Mouse (Mus musculus) stomach, embryonic 16.5 days (tissue): ENCODE data around the gene Crybg2. TPM values are rescaled to one million over a fixed set of nuclear protein-coding genes. Genes with fewer than 3 reads are reported as not detected.

Source experiments
- ATAC-seq: fragments of 200-750 bp; cut with Nextera tagmentation; 2 replicates; pipeline ENCODE4 v1.8.0; 2017; ENCODE audit warnings: moderate number of reproducible peaks, moderate TSS enrichment; ENCODE audit not compliant: insufficient read depth, low FRiP score
- H3K27ac ChIP-seq: fragments of 300-500 bp; sonication (generic); 2 replicates; pipeline ENCODE4 v1.5.1; 2014; ENCODE audit warnings: low read length
- H3K27me3 ChIP-seq: fragments of 300-500 bp; sonication (generic); 2 replicates; pipeline ENCODE4 v1.6.1; 2014; ENCODE audit warnings: low read length, control low read depth, mixed read lengths; ENCODE audit not compliant: control insufficient read depth, insufficient read depth
- H3K36me3 ChIP-seq: fragments of 300-500 bp; sonication (generic); 2 replicates; pipeline ENCODE4 v1.6.1; 2014; ENCODE audit warnings: low read length; ENCODE audit not compliant: control insufficient read depth, insufficient read depth
- H3K4me1 ChIP-seq: fragments of 300-500 bp; sonication (generic); 2 replicates; pipeline ENCODE4 v1.6.1; 2014; ENCODE audit warnings: low read length, control low read depth, mixed read lengths; ENCODE audit not compliant: control insufficient read depth, insufficient read depth
- H3K4me2 ChIP-seq: fragments of 300-500 bp; sonication (generic); 2 replicates; pipeline ENCODE4 v1.6.1; 2014; ENCODE audit warnings: low read depth, low read length, mixed read lengths
- H3K4me3 ChIP-seq: fragments of 300-500 bp; sonication (generic); replicated peaks from 2 replicates; pipeline ENCODE4 v1.5.1; 2014; ENCODE audit warnings: mild to moderate bottlenecking, low read length
- H3K9ac ChIP-seq: fragments of 300-500 bp; sonication (generic); 2 replicates; pipeline ENCODE4 v1.6.1; 2014; ENCODE audit warnings: low read length
- H3K9me3 ChIP-seq: fragments of 300-500 bp; sonication (generic); replicated peaks from 2 replicates; pipeline ENCODE4 v1.6.1; 2016; ENCODE audit warnings: low read length, control low read depth; ENCODE audit not compliant: control insufficient read depth
- WGBS: fragments of 180-500 bp; shearing (Covaris S2); extraction: QIAGEN DNeasy Blood & Tissue Kit; methylation state at CpG from one replicate; pipeline ENCODE4 v1.1.7; 2014; 5-methylcytosine and 5-hydroxymethylcytosine counted together
- polyA plus RNA-seq: library from polyadenylated mRNA; unstranded; fragments of >200 nt; fragmentation: Nextera tagmentation; extraction: Ambion mirVana; gene quantifications from 2 replicates; pipeline ENCODE4 v1.2.1, GENCODE M21; 2015

Gene Crybg2
- polyA plus RNA-seq, 1 experiment from 2014 or later, result 19.3 TPM

DNA sequence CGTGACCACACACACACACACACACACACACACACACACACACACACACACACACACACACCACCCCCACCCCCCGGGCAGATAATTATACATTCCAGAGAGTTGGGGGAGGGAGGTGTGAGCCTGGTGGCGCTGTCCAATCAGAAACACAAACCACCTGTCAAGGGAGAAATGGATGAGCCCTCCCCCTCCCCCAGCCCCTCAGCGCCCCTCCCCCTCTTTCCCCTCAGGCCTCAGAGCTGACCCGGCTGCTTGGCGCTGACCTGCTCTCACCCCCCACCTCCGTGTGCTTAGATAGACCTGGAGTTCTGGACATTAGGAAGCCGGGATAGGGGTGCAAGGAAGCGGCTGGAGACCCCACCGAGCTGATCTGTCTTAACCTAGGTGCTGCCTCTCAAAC is 41.4 kb upstream of the Crybg2 start:
- peaks cover 46% of the 10 kb centered on the region for H3K27me3 ChIP-seq

DNA sequence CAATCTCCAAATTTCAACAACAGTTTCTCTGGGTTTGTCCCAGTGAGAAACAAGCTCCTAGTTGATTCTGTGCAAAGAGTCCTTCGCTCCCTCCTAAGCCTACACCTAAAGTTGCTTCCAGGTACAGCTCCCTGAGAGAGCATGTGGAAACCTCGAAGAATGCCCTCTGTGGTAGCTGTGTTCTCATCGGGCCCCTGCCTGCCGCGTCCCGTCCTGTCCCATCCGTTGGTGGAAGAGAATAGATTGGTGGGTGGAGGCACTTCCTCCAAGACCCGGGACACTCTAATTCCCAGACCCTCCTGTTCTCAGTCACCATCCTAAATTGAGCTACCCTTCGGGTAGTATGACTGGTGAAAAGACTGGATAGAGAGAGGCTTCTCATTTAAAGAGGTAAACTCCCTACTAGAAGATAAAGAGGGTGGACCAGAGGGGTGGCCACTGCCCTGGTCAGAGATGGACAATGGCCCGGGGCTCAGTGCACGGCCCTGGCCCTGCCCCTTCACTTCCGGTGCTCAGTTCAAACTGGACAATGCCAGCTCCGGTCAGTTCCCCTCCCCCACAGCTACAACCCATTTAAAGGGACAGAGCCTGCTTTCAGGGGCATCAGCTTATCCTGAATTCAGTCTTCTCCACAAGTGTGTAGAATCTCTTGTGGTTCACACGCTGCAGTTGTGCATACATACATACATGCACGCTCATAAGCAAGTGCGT is 40.8 kb upstream of the Crybg2 start:
- no peak overlapping the region for H3K4me2 ChIP-seq
- H3K27ac ChIP-seq, result no peak overlapping the region
- peaks cover 12% of the 10 kb centered on the region for H3K4me1 ChIP-seq
- no peak for ATAC-seq
- H3K27me3 ChIP-seq, result peaks cover 46% of the 10 kb centered on the region
- 3% methylated on average over 16 of the region's 16 CpGs for WGBS
- no peak overlapping the region for H3K9ac ChIP-seq
- H3K36me3 ChIP-seq, result no peaks in the 10 kb centered on the region
- no peaks in the 10 kb centered on the region for H3K9me3 ChIP-seq
- no peak overlapping the region for H3K4me3 ChIP-seq

More for the DNA sequence above, 41.4 kb upstream of the Crybg2 start:
- H3K36me3 ChIP-seq, result no peaks in the 10 kb centered on the region
- H3K4me2 ChIP-seq, result no peak overlapping the region
- H3K9ac ChIP-seq, result no peak overlapping the region
- no peak overlapping the region for H3K27ac ChIP-seq
- no peaks in the 10 kb centered on the region for H3K9me3 ChIP-seq
- no peak overlapping the region for H3K4me3 ChIP-seq
- H3K4me1 ChIP-seq, result peaks cover 12% of the 10 kb centered on the region
- no peak for ATAC-seq
- 2% methylated on average over 9 of the region's 10 CpGs for WGBS

DNA sequence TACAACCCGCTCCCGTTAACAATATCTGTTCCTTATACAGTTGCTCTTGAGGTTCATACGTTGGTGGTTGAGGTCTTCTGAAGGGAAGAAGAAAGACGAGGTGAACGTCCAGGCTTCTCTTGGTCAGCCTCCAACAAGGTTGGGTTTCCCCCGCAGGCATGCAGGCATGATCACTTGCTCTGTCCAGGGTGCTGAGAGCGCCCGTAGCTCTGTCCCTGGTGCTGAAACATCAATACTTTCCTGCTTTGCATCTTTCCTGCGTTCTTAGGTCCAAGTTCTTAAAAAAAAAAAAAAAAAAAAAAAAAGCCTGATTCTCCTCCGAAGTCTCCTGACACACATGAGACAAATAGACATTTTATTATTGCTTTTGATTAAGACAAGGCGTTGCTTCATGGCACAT is 40.0 kb upstream of the Crybg2 start:
- Histone ChIP-seq H3K9me3 (no peaks in the 10 kb centered on the region), H3K4me3 (no peak overlapping the region), H3K9ac (no peak overlapping the region), H3K4me2 (no peak overlapping the region), H3K27me3 (peaks cover 46% of the 10 kb centered on the region), H3K27ac (no peak overlapping the region), H3K4me1 (peaks cover 12% of the 10 kb centered on the region), H3K36me3 (no peaks in the 10 kb centered on the region)
- WGBS, result 3% methylated on average over 11 of the region's 11 CpGs
- ATAC-seq, result no peak

DNA sequence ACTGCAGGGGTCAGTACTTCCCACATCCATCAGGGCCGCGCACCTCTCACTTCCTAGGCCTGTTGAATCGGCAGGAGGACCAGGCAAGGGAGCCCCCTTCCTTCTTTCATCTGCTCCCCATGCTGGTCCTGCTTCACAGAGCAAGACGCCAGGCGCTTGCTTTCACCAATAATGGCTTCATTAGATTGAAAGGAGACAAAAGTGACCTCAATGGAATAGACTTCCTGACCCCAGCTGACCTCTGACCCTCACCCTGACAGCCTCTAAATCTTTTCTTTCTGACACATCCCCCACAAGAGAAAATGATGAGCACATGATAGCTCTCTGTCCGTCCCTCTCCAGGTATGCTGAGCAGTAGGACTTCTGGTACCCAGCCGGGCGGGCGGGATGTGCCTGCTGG is 34.8 kb upstream of the Crybg2 start:
- H3K27me3 ChIP-seq, result no peaks in the 10 kb centered on the region; the same call in 1 of the 2 replicates
- no peaks in the 10 kb centered on the region; the same call in 1 of the 2 replicates for H3K9me3 ChIP-seq
- no peaks in the 10 kb centered on the region for H3K36me3 ChIP-seq
- H3K4me3 ChIP-seq, result no peak overlapping the region
- H3K4me2 ChIP-seq, result no peak overlapping the region
- WGBS, result 55% methylated on average over 9 of the region's 9 CpGs
- no peak overlapping the region for H3K9ac ChIP-seq
- H3K4me1 ChIP-seq, result no peaks in the 10 kb centered on the region
- H3K27ac ChIP-seq, result no peak overlapping the region
- no peak for ATAC-seq

DNA sequence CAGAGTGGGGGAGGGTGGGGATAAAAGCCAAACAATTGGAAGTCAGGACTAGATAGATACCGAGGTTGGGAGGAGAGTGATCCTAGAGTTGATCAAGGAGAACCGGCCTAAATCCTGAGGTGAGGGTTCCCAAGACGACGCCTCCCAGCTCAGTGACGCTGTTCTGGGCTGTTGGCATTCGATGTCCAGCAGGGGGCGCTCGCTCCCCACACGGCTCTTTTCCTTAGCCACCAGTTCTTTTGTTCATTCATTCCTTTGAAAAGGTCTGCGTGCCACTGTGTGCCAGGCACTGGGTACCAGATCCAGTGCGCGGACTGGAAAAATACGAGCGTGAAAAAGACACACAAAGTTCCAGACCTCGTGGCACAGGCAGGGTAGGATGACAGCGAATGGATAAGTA is 24.7 kb upstream of the Crybg2 start:
- no peaks in the 10 kb centered on the region for H3K27me3 ChIP-seq
- H3K4me1 ChIP-seq, result no peaks in the 10 kb centered on the region
- H3K27ac ChIP-seq, result no peak overlapping the region
- no peak; the same call in 1 of the 2 replicates for ATAC-seq
- 3% methylated on average over 16 of the region's 16 CpGs for WGBS
- H3K9me3 ChIP-seq, result no peaks in the 10 kb centered on the region
- no peak overlapping the region for H3K4me2 ChIP-seq
- no peak overlapping the region for H3K4me3 ChIP-seq
- no peak overlapping the region for H3K9ac ChIP-seq
- H3K36me3 ChIP-seq, result no peaks in the 10 kb centered on the region

DNA sequence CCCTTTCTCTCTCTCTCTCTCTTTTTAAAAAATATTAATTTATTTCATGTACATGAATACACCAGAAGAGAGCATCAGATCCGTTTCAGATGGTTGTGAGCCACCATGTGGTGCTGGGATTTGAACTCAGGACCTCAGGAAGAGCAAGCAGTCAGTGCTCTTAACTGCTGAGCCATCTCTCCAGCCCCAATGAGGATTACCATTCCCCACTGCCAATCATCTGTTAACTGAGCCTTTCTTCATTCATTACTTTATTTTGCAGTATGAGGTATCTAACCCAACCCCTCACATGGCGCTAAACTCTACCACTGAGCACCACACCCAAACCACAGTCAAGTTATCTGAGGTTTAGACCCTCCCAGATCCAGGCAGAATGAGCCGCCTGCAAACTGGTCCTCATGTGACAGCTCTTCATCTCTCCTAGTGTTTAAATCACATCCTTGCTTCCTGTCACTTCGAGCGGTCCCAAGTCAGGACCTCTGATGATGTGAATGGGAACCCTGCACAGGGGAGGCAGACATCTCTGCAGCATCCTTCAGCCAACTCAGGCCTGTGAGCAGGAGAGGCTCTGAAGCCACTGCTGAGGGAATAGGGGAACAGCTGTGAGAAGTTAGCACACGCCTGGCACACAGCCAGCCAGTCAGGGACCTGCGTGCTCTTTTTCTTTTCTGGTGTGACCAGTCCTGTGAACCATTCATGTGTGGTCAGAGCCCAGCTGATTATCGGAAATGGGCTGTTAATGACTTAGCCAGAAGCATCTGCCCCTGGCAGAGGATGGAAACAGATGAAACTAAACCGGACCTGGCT is 19.1 kb upstream of the Crybg2 start:
- ATAC-seq, result peak; percentile 58; the same call in 1 of the 2 replicates
- Histone ChIP-seq H3K4me2 (no peak overlapping the region), H3K27ac (no peak overlapping the region)

DNA sequence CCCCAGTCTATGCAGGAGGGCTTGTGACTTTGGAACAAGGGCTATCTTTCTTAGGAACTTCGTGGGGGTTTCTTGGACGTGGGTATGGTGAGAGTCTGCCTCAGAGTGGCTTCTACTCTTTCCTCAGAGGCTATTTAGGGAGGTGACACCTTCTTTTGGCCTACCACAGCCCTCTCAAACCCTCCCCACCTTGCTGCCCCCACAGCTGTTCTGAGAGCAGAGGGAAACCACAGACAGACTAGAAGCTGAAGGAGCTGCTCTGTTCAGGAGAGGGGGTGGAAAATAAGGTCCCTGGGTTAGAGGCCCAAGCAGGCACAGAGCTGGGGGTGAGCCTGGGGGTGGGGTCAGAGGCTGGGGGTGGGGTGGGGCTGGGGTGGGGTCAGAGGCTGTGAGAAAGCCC is 17.6 kb upstream of the Crybg2 start:
- H3K27ac ChIP-seq, result no peak overlapping the region
- H3K4me2 ChIP-seq, result no peak overlapping the region
- no peak for ATAC-seq
- no peak overlapping the region for H3K9ac ChIP-seq
- H3K36me3 ChIP-seq, result no peaks in the 10 kb centered on the region
- H3K4me3 ChIP-seq, result no peak overlapping the region
- H3K27me3 ChIP-seq, result no peaks in the 10 kb centered on the region
- peaks cover 3% of the 10 kb centered on the region; the same call in 1 of the 2 replicates for H3K4me1 ChIP-seq
- no peaks in the 10 kb centered on the region for H3K9me3 ChIP-seq
- 56% methylated on average over 2 of the region's 2 CpGs for WGBS

More for the DNA sequence above, 19.1 kb upstream of the Crybg2 start:
- H3K9me3 ChIP-seq, result no peaks in the 10 kb centered on the region
- no peaks in the 10 kb centered on the region for H3K27me3 ChIP-seq
- H3K4me1 ChIP-seq, result peaks cover 3% of the 10 kb centered on the region; the same call in 1 of the 2 replicates
- 42% methylated on average over 9 of the region's 9 CpGs for WGBS
- no peak overlapping the region for H3K4me3 ChIP-seq
- peak overlapping the region; percentile 31; the same call in 1 of the 2 replicates for H3K9ac ChIP-seq
- H3K36me3 ChIP-seq, result no peaks in the 10 kb centered on the region

DNA sequence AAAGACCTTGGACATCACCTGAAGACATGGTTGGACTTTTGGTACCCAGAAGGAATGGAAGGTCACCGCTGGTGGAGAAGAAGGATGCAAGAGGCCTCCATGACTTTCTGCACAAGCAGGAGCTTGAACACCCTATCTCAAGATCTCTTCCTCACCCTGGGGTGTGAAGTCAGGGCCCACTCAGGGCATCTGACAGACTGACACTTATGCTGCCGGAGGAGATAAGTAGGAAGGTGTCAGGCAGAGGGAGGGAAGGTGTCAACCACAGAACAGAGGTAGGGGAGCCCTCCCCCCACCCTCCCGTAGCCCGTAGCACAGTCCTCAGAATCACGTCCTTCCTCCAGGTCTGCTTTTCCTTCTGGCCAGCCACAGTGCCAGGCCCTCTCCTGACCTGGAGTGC is 13.0 kb upstream of the Crybg2 start:
- no peaks in the 10 kb centered on the region for H3K36me3 ChIP-seq
- H3K4me2 ChIP-seq, result no peak overlapping the region
- no peak overlapping the region for H3K4me3 ChIP-seq
- WGBS, result 52% methylated on average over 5 of the region's 5 CpGs
- H3K9me3 ChIP-seq, result no peaks in the 10 kb centered on the region
- no peaks in the 10 kb centered on the region for H3K27me3 ChIP-seq
- no peak overlapping the region for H3K9ac ChIP-seq
- H3K27ac ChIP-seq, result no peak overlapping the region
- H3K4me1 ChIP-seq, result peaks cover under 1% of the 10 kb centered on the region; the same call in 1 of the 2 replicates
- no peak for ATAC-seq

DNA sequence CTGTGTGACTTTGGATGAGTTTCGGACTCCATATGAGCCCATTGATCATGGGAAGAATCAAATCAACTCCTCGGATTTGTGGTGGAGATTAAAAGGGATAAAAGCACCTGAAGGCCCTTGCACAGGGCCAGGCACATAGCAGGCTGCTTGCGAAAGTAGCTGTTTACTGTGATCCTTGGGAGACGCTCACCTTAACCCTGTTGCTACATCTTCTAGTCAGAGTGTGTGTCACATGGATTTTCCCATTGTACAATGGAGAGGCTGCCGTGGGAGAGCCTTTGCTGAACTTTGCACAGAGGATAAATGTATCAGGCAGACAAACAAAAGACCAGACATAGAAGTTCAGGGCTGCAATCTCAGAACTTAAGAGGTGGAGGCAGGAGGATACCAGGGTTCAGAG is 8.7 kb upstream of the Crybg2 start:
- H3K4me3 ChIP-seq, result no peak overlapping the region

More for the DNA sequence above, 8.7 kb upstream of the Crybg2 start:
- Histone ChIP-seq H3K27me3 (no peaks in the 10 kb centered on the region), H3K27ac (no peak overlapping the region), H3K36me3 (no peaks in the 10 kb centered on the region), H3K4me2 (no peak overlapping the region), H3K9me3 (no peaks in the 10 kb centered on the region), H3K9ac (no peak overlapping the region), H3K4me1 (peaks cover 4% of the 10 kb centered on the region; the same call in 1 of the 2 replicates)
- WGBS, result 76% methylated on average over 5 of the region's 5 CpGs
- no peak for ATAC-seq
